Mouse (Mus musculus): Measurements from ENCODE around the gene Mtmr2. TPM values are rescaled to one million over a fixed set of nuclear protein-coding genes. Genes with fewer than 3 reads are reported as not detected.
A peak's percentile ranks its signal among the peaks of the same experiment; 100 is the strongest.
"Not testable (repeated sequence)": the region's sequence is repeated elsewhere in the genome, so short reads cannot be mapped to it uniquely, and the experiment has no call there.

Mtmr2 gene
- polyA plus RNA-seq, 1 experiment from 2014 or later, result 98.9 TPM

- ATAC-seq (ENCODE audit: insufficient read depth), result no peak
- H3K4me3 ChIP-seq (ENCODE audit: low read depth, low read length), result no peak overlapping the region
- no peak overlapping the region for H3K4me2 ChIP-seq
- H3K9me3 ChIP-seq (ENCODE audit: low read depth, low read length), result no peaks in the 10 kb centered on the region
- H3K27me3 ChIP-seq (ENCODE audit: insufficient read depth, low read length), result no peaks in the 10 kb centered on the region
- WGBS, result 76% methylated on average over 2 of the region's 2 CpGs
- no peak for DNase-seq
- H3K27ac ChIP-seq (ENCODE audit: low read depth), result no peak overlapping the region
- 0 out of 2 replicates have a peak, but pooled peaks cover 3% of the 10 kb centered on the region for H3K36me3 ChIP-seq (ENCODE audit: insufficient read depth)
- no peak for TF ChIP-seq CTCF (IDR thresholded peaks at IDR 0.05; ENCODE audit: low read depth)
- no peak overlapping the region for H3K9ac ChIP-seq
- no peaks in the 10 kb centered on the region for H3K4me1 ChIP-seq (ENCODE audit: insufficient read depth)
Measured at GRCm38 (mm10) chr9:13765624-13766023, 17.4 kb downstream of the Mtmr2 start.

GRCm38 (mm10) chr9:13766570-13766969, 18.4 kb downstream of the Mtmr2 start:
- H3K27ac ChIP-seq (ENCODE audit: low read depth), result no peak overlapping the region
- no peaks in the 10 kb centered on the region for H3K27me3 ChIP-seq (ENCODE audit: insufficient read depth, low read length)
- no peak for TF ChIP-seq CTCF (IDR thresholded peaks at IDR 0.05; ENCODE audit: low read depth)
- no peak overlapping the region for H3K4me2 ChIP-seq
- no peak overlapping the region for H3K9ac ChIP-seq
- H3K4me1 ChIP-seq (ENCODE audit: insufficient read depth), result no peaks in the 10 kb centered on the region
- DNase-seq (no peak), ATAC-seq (ENCODE audit: insufficient read depth) (no peak)
- 89% methylated on average over 7 of the region's 7 CpGs for WGBS
- H3K4me3 ChIP-seq (ENCODE audit: low read depth, low read length), result no peak overlapping the region
- H3K36me3 ChIP-seq (ENCODE audit: insufficient read depth), result 0 out of 2 replicates have a peak, but pooled peaks cover 3% of the 10 kb centered on the region
- H3K9me3 ChIP-seq (ENCODE audit: low read depth, low read length), result no peaks in the 10 kb centered on the region

- no peak overlapping the region for H3K9ac ChIP-seq
- TF ChIP-seq CTCF (IDR thresholded peaks at IDR 0.05; ENCODE audit: low read depth), result no peak
- WGBS, result 96% methylated on average over 1 of the region's 1 CpGs
Measured at GRCm38 (mm10) chr9:13774732-13775131, 26.5 kb downstream of the Mtmr2 start.

GRCm38 (mm10) chr9:13781985-13782384, 33.8 kb downstream of the Mtmr2 start:
- Histone ChIP-seq H3K4me2 (no peak overlapping the region), H3K4me1 (ENCODE audit: insufficient read depth) (no peaks in the 10 kb centered on the region), H3K36me3 (ENCODE audit: insufficient read depth) (peaks cover 25% of the 10 kb centered on the region), H3K9me3 (ENCODE audit: low read depth, low read length) (no peaks in the 10 kb centered on the region; the same call in 1 of the 2 replicates), H3K9ac (no peak overlapping the region), H3K4me3 (ENCODE audit: low read depth, low read length) (no peak overlapping the region), H3K27ac (ENCODE audit: low read depth) (no peak overlapping the region), H3K27me3 (ENCODE audit: insufficient read depth, low read length) (no peaks in the 10 kb centered on the region)
- ATAC-seq (ENCODE audit: insufficient read depth) (no peak), DNase-seq (no peak)
- TF ChIP-seq CTCF (IDR thresholded peaks at IDR 0.05; ENCODE audit: low read depth), result no peak
- WGBS, result 95% methylated on average over 1 of the region's 1 CpGs

More at GRCm38 (mm10) chr9:13774732-13775131, 26.5 kb downstream of the Mtmr2 start:
- Histone ChIP-seq H3K36me3 (ENCODE audit: insufficient read depth) (no peaks in the 10 kb centered on the region), H3K4me1 (ENCODE audit: insufficient read depth) (no peaks in the 10 kb centered on the region), H3K27ac (ENCODE audit: low read depth) (no peak overlapping the region), H3K27me3 (ENCODE audit: insufficient read depth, low read length) (no peaks in the 10 kb centered on the region), H3K9me3 (ENCODE audit: low read depth, low read length) (no peaks in the 10 kb centered on the region; the same call in 1 of the 2 replicates), H3K4me2 (no peak overlapping the region), H3K4me3 (ENCODE audit: low read depth, low read length) (no peak overlapping the region)
- no peak for ATAC-seq (ENCODE audit: insufficient read depth)
- DNase-seq, result no peak

- H3K4me2 ChIP-seq; DNase-seq; H3K27me3 ChIP-seq (ENCODE audit: insufficient read depth, low read length); H3K27ac ChIP-seq (ENCODE audit: low read depth); H3K9me3 ChIP-seq (ENCODE audit: low read depth, low read length); H3K9ac ChIP-seq; H3K4me3 ChIP-seq (ENCODE audit: low read depth, low read length); H3K4me1 ChIP-seq (ENCODE audit: insufficient read depth); ATAC-seq (ENCODE audit: insufficient read depth): not testable (repeated sequence)
- H3K36me3 ChIP-seq (ENCODE audit: insufficient read depth), result peaks cover 63% of the 10 kb centered on the region
- 96% methylated on average over 7 of the region's 8 CpGs for WGBS
Measured at GRCm38 (mm10) chr9:13790864-13791263, 42.7 kb downstream of the Mtmr2 start.

GRCm38 (mm10) chr9:13794302-13794701, 46.1 kb downstream of the Mtmr2 start:
- no peaks in the 10 kb centered on the region for H3K4me1 ChIP-seq (ENCODE audit: insufficient read depth)
- 0 out of 2 replicates have a peak, but pooled peaks have one; percentile 3 for TF ChIP-seq CTCF (IDR thresholded peaks at IDR 0.05; ENCODE audit: low read depth)
- H3K27me3 ChIP-seq (ENCODE audit: insufficient read depth, low read length), result no peaks in the 10 kb centered on the region
- WGBS, result 71% methylated on average over 1 of the region's 1 CpGs
- H3K36me3 ChIP-seq (ENCODE audit: insufficient read depth), result peaks cover 57% of the 10 kb centered on the region
- ATAC-seq (ENCODE audit: insufficient read depth) (no peak), DNase-seq (no peak)
- H3K9ac ChIP-seq, result no peak overlapping the region
- H3K9me3 ChIP-seq (ENCODE audit: low read depth, low read length), result no peaks in the 10 kb centered on the region
- no peak overlapping the region for H3K4me3 ChIP-seq (ENCODE audit: low read depth, low read length)
- H3K27ac ChIP-seq (ENCODE audit: low read depth), result no peak overlapping the region
- no peak overlapping the region for H3K4me2 ChIP-seq

GRCm38 (mm10) chr9:13794756-13795155, 46.5 kb downstream of the Mtmr2 start:
- H3K36me3 ChIP-seq (ENCODE audit: insufficient read depth), result peaks cover 58% of the 10 kb centered on the region
- TF ChIP-seq CTCF (IDR thresholded peaks at IDR 0.05; ENCODE audit: low read depth), result no peak

GRCm38 (mm10) chr9:13804480-13804879, 56.3 kb downstream of the Mtmr2 start:
- TF ChIP-seq CTCF (IDR thresholded peaks at IDR 0.05; ENCODE audit: low read depth), result no peak
- no peak overlapping the region for H3K4me2 ChIP-seq
- no peak overlapping the region for H3K9ac ChIP-seq
- no peaks in the 10 kb centered on the region for H3K27me3 ChIP-seq (ENCODE audit: insufficient read depth, low read length)
- no peak for DNase-seq
- H3K36me3 ChIP-seq (ENCODE audit: insufficient read depth), result peaks cover 78% of the 10 kb centered on the region
- no peaks in the 10 kb centered on the region for H3K4me1 ChIP-seq (ENCODE audit: insufficient read depth)
- no peaks in the 10 kb centered on the region for H3K9me3 ChIP-seq (ENCODE audit: low read depth, low read length)
- no peak overlapping the region for H3K27ac ChIP-seq (ENCODE audit: low read depth)
- 80% methylated on average over 1 of the region's 1 CpGs for WGBS
- no peak for ATAC-seq (ENCODE audit: insufficient read depth)
- no peak overlapping the region for H3K4me3 ChIP-seq (ENCODE audit: low read depth, low read length)

More at GRCm38 (mm10) chr9:13794756-13795155, 46.5 kb downstream of the Mtmr2 start:
- no peak for ATAC-seq (ENCODE audit: insufficient read depth)
- H3K27me3 ChIP-seq (ENCODE audit: insufficient read depth, low read length), result no peaks in the 10 kb centered on the region
- no peak overlapping the region for H3K4me3 ChIP-seq (ENCODE audit: low read depth, low read length)
- no peak for DNase-seq
- 94% methylated on average over 2 of the region's 2 CpGs for WGBS
- no peak overlapping the region for H3K9ac ChIP-seq
- H3K27ac ChIP-seq (ENCODE audit: low read depth), result no peak overlapping the region
- H3K9me3 ChIP-seq (ENCODE audit: low read depth, low read length), result no peaks in the 10 kb centered on the region
- no peaks in the 10 kb centered on the region for H3K4me1 ChIP-seq (ENCODE audit: insufficient read depth)
- H3K4me2 ChIP-seq, result no peak overlapping the region

Data from lung, embryonic 14.5 days (tissue).